Mouse (Mus musculus): ENCODE data around the gene 9130230L23Rik. TPM values are rescaled to one million over a fixed set of nuclear protein-coding genes. Genes with fewer than 3 reads are reported as not detected.

The 9130230L23Rik gene
- polyA plus RNA-seq, 1 experiment = 0.33 TPM

GRCm38 (mm10) chr5:66008245-66008967, 4.3 kb upstream of the 9130230L23Rik start:
- no peaks in the 10 kb centered on the region for H3K27me3 ChIP-seq (ENCODE audit: control insufficient read depth, insufficient read depth, low read length)
- no peak overlapping the region for H3K27ac ChIP-seq (ENCODE audit: insufficient read depth, low read length)
- no peaks in the 10 kb centered on the region for H3K36me3 ChIP-seq (ENCODE audit: control insufficient read depth, insufficient read depth, low read length)
- H3K4me3 ChIP-seq (ENCODE audit: extremely low read depth, insufficient read depth, insufficient read length) = no peak overlapping the region
- TF ChIP-seq CTCF (IDR thresholded peaks at IDR 0.05; ENCODE audit: extremely low read depth, insufficient read depth, insufficient read length, insufficient replicate concordance) (no peak), POLR2A (IDR thresholded peaks at IDR 0.05; ENCODE audit: low read depth, low read length) (no peak)
- no peaks in the 10 kb centered on the region for H3K4me1 ChIP-seq (ENCODE audit: control insufficient read depth, insufficient read depth, insufficient read length)
- no peak for DNase-seq (ENCODE audit: low read depth in 1 of 2, low spot score in 2 of 2)
- 82% methylated on average over 15 of the region's 15 CpGs for WGBS

- H3K4me3 ChIP-seq (ENCODE audit: extremely low read depth, insufficient read depth, insufficient read length) = no peak overlapping the region; the same call in 1 of the 2 replicates
- no peaks in the 10 kb centered on the region for H3K36me3 ChIP-seq (ENCODE audit: control insufficient read depth, insufficient read depth, low read length)
- no peak for TF ChIP-seq CTCF (IDR thresholded peaks at IDR 0.05; ENCODE audit: extremely low read depth, insufficient read depth, insufficient read length, insufficient replicate concordance)
- TF ChIP-seq POLR2A (IDR thresholded peaks at IDR 0.05; ENCODE audit: low read depth, low read length) = no peak
- H3K4me1 ChIP-seq (ENCODE audit: control insufficient read depth, insufficient read depth, insufficient read length) = peaks cover 7% of the 10 kb centered on the region; the same call in 1 of the 2 replicates
- no peaks in the 10 kb centered on the region for H3K27me3 ChIP-seq (ENCODE audit: control insufficient read depth, insufficient read depth, low read length)
- H3K27ac ChIP-seq (ENCODE audit: insufficient read depth, low read length) = no peak overlapping the region
- 40% methylated on average over 16 of the region's 16 CpGs for WGBS
- DNase-seq (ENCODE audit: low read depth in 1 of 2, low spot score in 2 of 2) = no peak
These were observed 1.1 kb upstream of the 9130230L23Rik start for GRCm38 (mm10) chr5:66005041-66005678.

- TF ChIP-seq POLR2A (IDR thresholded peaks at IDR 0.05; ENCODE audit: low read depth, low read length) (no peak), CTCF (IDR thresholded peaks at IDR 0.05; ENCODE audit: extremely low read depth, insufficient read depth, insufficient read length, insufficient replicate concordance) (no peak)
- H3K36me3 ChIP-seq (ENCODE audit: control insufficient read depth, insufficient read depth, low read length) = no peaks in the 10 kb centered on the region
- 79% methylated on average over 5 of the region's 5 CpGs for WGBS
- peaks cover 7% of the 10 kb centered on the region; the same call in 1 of the 2 replicates for H3K4me1 ChIP-seq (ENCODE audit: control insufficient read depth, insufficient read depth, insufficient read length)
- no peak for DNase-seq (ENCODE audit: low read depth in 1 of 2, low spot score in 2 of 2)
- H3K4me3 ChIP-seq (ENCODE audit: extremely low read depth, insufficient read depth, insufficient read length) = no peak overlapping the region
- H3K27me3 ChIP-seq (ENCODE audit: control insufficient read depth, insufficient read depth, low read length) = no peaks in the 10 kb centered on the region
- no peak overlapping the region for H3K27ac ChIP-seq (ENCODE audit: insufficient read depth, low read length)
These were observed 2.9 kb downstream of the 9130230L23Rik start for GRCm38 (mm10) chr5:66001232-66001631.

GRCm38 (mm10) chr5:66000567-66001125, 3.4 kb downstream of the 9130230L23Rik start:
- 22% methylated on average over 6 of the region's 6 CpGs for WGBS
- TF ChIP-seq CTCF (IDR thresholded peaks at IDR 0.05; ENCODE audit: extremely low read depth, insufficient read depth, insufficient read length, insufficient replicate concordance) = no peak
- TF ChIP-seq POLR2A (IDR thresholded peaks at IDR 0.05; ENCODE audit: low read depth, low read length) = no peak
- DNase-seq (ENCODE audit: low read depth in 1 of 2, low spot score in 2 of 2) = no peak
- H3K27ac ChIP-seq (ENCODE audit: insufficient read depth, low read length) = no peak overlapping the region
- no peaks in the 10 kb centered on the region for H3K36me3 ChIP-seq (ENCODE audit: control insufficient read depth, insufficient read depth, low read length)
- H3K4me3 ChIP-seq (ENCODE audit: extremely low read depth, insufficient read depth, insufficient read length) = no peak overlapping the region
- H3K27me3 ChIP-seq (ENCODE audit: control insufficient read depth, insufficient read depth, low read length) = no peaks in the 10 kb centered on the region
- H3K4me1 ChIP-seq (ENCODE audit: control insufficient read depth, insufficient read depth, insufficient read length) = peaks cover 7% of the 10 kb centered on the region; the same call in 1 of the 2 replicates

GRCm38 (mm10) chr5:66000074-66000473, 4.0 kb downstream of the 9130230L23Rik start:
- no peak overlapping the region for H3K27ac ChIP-seq (ENCODE audit: insufficient read depth, low read length)
- no peak for DNase-seq (ENCODE audit: low read depth in 1 of 2, low spot score in 2 of 2)
- H3K27me3 ChIP-seq (ENCODE audit: control insufficient read depth, insufficient read depth, low read length) = no peaks in the 10 kb centered on the region
- no peaks in the 10 kb centered on the region for H3K36me3 ChIP-seq (ENCODE audit: control insufficient read depth, insufficient read depth, low read length)
- WGBS = 81% methylated on average over 7 of the region's 7 CpGs
- peaks cover 7% of the 10 kb centered on the region; the same call in 1 of the 2 replicates for H3K4me1 ChIP-seq (ENCODE audit: control insufficient read depth, insufficient read depth, insufficient read length)
- TF ChIP-seq CTCF (IDR thresholded peaks at IDR 0.05; ENCODE audit: extremely low read depth, insufficient read depth, insufficient read length, insufficient replicate concordance) = no peak
- no peak for TF ChIP-seq POLR2A (IDR thresholded peaks at IDR 0.05; ENCODE audit: low read depth, low read length)
- no peak overlapping the region for H3K4me3 ChIP-seq (ENCODE audit: extremely low read depth, insufficient read depth, insufficient read length)

GRCm38 (mm10) chr5:65999106-65999505, 5.0 kb downstream of the 9130230L23Rik start:
- no peaks in the 10 kb centered on the region for H3K27me3 ChIP-seq (ENCODE audit: control insufficient read depth, insufficient read depth, low read length)
- H3K27ac ChIP-seq (ENCODE audit: insufficient read depth, low read length) = no peak overlapping the region
- TF ChIP-seq CTCF (IDR thresholded peaks at IDR 0.05; ENCODE audit: extremely low read depth, insufficient read depth, insufficient read length, insufficient replicate concordance) = no peak
- no peak for TF ChIP-seq POLR2A (IDR thresholded peaks at IDR 0.05; ENCODE audit: low read depth, low read length)
- H3K4me3 ChIP-seq (ENCODE audit: extremely low read depth, insufficient read depth, insufficient read length) = no peak overlapping the region
- no peak for DNase-seq (ENCODE audit: low read depth in 1 of 2, low spot score in 2 of 2)
- H3K4me1 ChIP-seq (ENCODE audit: control insufficient read depth, insufficient read depth, insufficient read length) = peaks cover 7% of the 10 kb centered on the region; the same call in 1 of the 2 replicates
- WGBS = 92% methylated on average over 7 of the region's 7 CpGs
- H3K36me3 ChIP-seq (ENCODE audit: control insufficient read depth, insufficient read depth, low read length) = no peaks in the 10 kb centered on the region
